Mouse (Mus musculus): ENCODE measurements around the gene Tnrc6c. TPM values are rescaled to one million over a fixed set of nuclear protein-coding genes. Genes with fewer than 3 reads are reported as not detected.

Gene Tnrc6c
- 24.8 and 28.1 TPM in 2 replicates for polyA plus RNA-seq (2012)

DNA sequence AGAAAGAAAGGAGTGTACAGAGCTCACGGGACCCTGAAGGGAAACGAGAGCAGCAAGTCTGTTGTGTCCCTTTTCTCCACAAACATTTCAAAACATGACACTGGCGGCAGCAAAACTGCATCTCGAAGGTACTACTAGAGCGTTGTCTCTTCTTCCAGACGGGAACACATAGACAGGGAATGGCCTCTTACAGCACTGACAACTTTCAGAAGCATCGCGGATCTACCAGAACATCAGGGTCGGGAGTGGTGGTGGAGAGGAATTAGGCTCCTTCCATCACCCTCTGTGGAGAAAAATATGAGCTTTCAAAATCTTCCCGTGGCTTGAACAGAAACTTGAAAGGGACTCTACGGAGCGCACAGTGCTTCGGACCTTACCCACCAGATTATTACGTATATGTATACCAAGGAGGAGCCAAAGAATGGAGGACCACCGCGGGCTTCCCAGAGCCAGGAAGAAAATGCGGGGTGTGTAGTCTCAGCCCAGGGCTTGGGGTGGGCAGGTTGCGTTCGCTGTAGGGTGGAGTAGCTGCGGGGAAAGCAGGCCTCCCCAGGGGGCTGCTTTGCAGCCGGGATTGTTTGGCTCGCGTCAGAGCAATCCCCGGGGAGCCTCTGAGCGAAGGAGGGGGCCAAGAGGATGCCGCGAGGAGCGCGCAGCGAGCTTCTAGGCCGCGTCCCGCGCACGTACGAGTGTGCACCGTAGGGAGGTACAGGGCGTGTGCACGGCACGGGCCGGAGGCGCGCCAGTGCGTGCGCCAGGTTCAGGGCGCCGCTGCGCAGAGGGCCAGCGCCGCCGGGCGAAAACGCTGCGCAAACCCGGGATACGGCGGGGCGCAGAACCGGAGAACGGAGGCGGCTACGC lies at the start of gene Tnrc6c:
Gene Tnrc6c (plus strand): TSS at position 799 of the 861 bp plus-strand sequence.
- no peak for TF ChIP-seq GATA1 (IDR thresholded peaks at IDR 0.05; ENCODE audit: low read length)

DNA sequence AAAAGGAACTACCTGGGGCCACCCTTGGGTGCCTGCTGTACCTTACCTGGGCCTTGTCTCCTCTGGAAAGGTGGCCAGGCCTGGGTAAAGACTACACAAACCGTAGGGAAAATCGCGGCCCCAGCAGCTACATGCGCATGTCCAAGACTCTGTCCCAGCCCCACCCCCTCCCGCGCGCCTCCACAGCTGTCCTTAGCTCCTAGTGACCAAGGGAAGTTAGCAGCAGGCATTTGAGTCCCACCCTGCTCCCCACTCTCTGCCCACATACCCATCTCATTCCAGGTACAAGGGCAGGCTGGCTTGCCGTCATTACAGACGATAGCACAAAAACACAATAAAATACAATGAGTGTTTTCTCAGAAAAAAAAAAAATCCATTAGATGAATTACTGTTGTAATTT lies 48.0 kb upstream of the Tnrc6c start:
- no peak for TF ChIP-seq GATA1 (IDR thresholded peaks at IDR 0.05; ENCODE audit: low read length)

GRCm38 (mm10) chr11:117606605-117607203 lies 47.4 kb upstream of the Tnrc6c start:
- TF ChIP-seq GATA1 (IDR thresholded peaks at IDR 0.05; ENCODE audit: low read length): no peak

DNA sequence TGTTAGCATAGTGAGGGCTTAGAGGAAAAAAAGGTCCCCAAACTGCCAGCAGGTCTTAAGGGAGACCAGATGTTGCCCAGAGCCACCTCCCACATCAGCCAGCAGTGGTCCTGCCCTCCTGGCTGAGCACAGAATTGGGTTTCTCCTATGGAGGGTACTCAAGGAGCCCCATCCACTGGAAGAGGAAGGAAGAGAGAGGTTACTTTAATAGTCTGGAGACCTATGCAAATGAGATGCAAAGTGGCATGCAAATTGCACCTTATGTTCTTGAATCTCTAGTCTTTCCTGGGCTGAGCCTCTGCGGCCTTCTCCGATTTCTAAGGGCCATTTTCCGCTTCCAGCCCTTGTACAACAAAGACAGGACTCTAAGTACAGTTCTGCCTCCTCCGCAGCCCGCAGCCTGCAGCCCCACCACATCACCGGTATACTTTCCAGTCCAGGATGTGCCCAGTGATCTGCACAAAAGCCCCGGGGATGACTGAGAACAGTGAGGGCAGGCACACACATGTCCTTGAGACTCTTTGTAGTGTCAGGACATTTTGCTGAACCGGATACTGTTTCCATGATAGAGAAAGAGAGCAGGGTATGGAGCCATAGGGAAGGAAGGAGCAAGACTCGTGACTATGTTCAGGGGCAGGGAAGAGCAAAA lies 45.8 kb upstream of the Tnrc6c start:
- no peak for TF ChIP-seq GATA1 (IDR thresholded peaks at IDR 0.05; ENCODE audit: low read length)

- no peak for TF ChIP-seq GATA1 (IDR thresholded peaks at IDR 0.05; ENCODE audit: low read length)
Measured at GRCm38 (mm10) chr11:117608976-117609375, 45.1 kb upstream of the Tnrc6c start.

GRCm38 (mm10) chr11:117610589-117610988 lies 43.5 kb upstream of the Tnrc6c start:
- no peak for TF ChIP-seq GATA1 (IDR thresholded peaks at IDR 0.05; ENCODE audit: low read length)

- no peak for TF ChIP-seq GATA1 (IDR thresholded peaks at IDR 0.05; ENCODE audit: low read length)
Measured at GRCm38 (mm10) chr11:117611068-117611467, 43.0 kb upstream of the Tnrc6c start.

DNA sequence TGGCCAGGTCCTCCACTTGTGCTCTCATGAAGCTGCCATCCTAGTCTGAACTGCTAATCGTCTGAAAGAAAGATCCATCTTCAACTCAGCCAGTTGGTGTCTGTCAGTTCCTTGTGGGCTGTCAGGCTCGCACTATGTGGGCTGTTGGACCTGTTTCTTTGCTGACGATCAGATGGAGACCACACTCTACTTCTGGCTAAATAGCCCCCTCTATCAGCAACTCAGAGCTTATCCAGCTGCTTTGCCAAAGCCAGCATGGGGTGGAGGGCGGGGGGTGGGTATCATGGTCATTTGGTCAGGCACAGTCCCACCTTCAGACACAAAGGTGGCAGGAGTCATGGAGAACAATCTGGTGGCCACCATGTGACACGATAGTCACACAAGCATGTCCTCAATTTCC lies 42.2 kb upstream of the Tnrc6c start:
- no peak for TF ChIP-seq GATA1 (IDR thresholded peaks at IDR 0.05; ENCODE audit: low read length)

GRCm38 (mm10) chr11:117612885-117613284 lies 41.2 kb upstream of the Tnrc6c start:
- no peak for TF ChIP-seq GATA1 (IDR thresholded peaks at IDR 0.05; ENCODE audit: low read length)

DNA sequence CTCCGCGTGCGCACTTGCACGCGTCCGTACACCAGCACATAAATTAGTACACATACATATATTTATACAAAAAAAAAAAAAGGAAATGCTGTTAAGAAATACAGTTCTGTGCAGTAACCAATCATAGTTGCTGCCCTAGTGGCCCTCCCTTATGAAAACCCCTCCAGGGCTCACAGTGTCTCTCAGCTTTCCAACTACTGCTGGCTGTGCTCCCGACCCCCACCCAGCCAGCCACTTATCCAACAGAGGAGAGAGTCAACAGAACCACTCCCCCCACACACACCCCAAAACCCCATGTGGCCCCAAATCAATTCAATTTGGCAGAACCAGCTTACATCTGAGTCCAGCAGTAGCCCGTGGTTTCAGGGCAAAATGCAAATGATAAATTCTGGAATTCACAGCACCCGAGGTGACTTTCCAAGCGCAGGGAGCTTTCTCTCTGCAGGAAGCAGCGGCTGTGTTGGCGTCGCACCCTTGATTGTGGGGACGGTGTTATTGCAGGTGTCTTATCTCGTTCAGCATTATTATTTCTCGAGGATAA lies 36.7 kb upstream of the Tnrc6c start:
- no peak for TF ChIP-seq GATA1 (IDR thresholded peaks at IDR 0.05; ENCODE audit: low read length)

DNA sequence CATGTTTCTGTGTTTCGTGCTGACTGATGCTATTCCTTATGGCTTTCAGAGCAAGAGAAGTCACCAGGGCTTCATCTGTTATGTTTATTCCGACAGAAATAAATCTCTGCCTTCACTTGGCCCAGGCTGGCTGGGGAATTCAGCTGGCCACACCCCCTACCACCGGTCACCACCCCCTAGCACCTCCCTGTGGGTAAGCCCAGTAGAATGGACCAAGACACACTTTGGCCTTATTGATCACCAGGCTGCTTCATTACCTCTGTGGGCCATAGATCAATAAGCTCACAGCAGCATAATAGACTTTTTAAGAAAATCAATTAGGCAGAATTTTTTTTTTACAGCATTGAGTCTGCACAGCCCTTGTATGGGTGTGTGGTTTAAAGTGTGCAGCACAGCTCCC lies 35.9 kb upstream of the Tnrc6c start:
- no peak for TF ChIP-seq GATA1 (IDR thresholded peaks at IDR 0.05; ENCODE audit: low read length)

DNA sequence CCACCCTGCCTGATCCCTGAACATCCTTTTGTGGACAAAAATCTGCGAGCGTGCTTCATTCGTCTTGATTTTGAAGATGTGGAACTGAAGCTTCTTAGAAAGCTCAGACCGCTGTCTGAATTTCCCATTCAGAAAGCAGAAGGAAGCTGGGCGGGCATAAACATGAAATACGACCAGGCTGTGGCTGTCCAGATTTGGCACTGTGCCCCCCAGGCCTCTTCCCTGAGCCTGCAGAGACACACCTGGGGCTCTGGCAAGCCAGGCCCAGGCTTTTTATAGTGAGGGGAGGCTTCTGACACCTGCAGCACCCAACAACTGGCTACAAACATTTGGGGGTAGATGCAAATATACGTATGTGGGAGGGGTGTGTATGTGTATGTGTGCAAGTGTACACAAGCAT lies 35.3 kb upstream of the Tnrc6c start:
- TF ChIP-seq GATA1 (IDR thresholded peaks at IDR 0.05; ENCODE audit: low read length): no peak

DNA sequence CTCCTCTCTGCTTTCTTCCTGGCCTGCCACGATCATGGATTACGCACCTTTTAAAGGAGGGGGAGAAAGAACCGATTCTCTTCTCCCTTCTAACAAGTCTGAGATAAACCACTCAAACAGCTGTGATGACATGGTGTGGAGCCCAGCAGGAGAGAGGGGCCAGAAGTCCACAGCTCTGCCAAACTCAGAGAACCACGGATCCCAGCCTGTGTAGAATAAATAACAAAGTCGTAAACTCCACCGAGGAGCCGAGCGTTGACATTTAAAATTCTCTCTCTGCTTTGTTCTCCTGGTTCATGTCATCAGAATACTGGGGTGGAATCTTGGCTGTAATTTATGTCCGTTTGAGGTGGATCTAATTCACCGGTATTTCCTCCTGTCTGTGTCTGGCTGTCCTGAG lies 34.5 kb upstream of the Tnrc6c start:
- no peak for TF ChIP-seq GATA1 (IDR thresholded peaks at IDR 0.05; ENCODE audit: low read length)

DNA sequence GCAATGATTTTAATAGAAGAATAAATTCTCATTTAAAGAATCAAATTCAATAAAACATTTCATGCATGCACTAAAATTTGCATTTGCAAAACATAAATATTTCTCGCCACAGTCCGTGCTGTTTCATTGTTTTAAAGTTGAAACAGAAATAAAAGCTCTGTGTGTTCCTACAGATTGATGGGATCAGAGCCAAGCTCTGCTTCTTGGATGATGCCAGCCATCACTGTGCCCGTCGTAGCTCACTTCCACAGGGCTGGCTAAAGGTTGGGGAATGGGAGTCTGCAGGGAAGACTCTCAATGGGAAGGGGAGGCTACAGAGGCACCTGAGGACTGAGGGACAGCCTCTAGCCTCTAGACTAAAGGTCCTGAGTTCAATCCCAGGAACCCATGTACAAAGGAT lies 28.9 kb upstream of the Tnrc6c start:
- no peak for TF ChIP-seq GATA1 (IDR thresholded peaks at IDR 0.05; ENCODE audit: low read length)

GRCm38 (mm10) chr11:117626557-117626956 lies 27.5 kb upstream of the Tnrc6c start:
- TF ChIP-seq GATA1 (IDR thresholded peaks at IDR 0.05; ENCODE audit: low read length): no peak

GRCm38 (mm10) chr11:117627060-117627562 lies 27.0 kb upstream of the Tnrc6c start:
- no peak for TF ChIP-seq GATA1 (IDR thresholded peaks at IDR 0.05; ENCODE audit: low read length)
